Mouse (Mus musculus): ENCODE measurements around the gene Mxd4. TPM values are rescaled to one million over a fixed set of nuclear protein-coding genes. Genes with fewer than 3 reads are reported as not detected.

The Mxd4 gene
- total RNA-seq, 2 experiments from 2014 or later, result 77.6 to 96.5 TPM

- intact Hi-C loops (cut with DNase I), result no loop called here
- no peak for DNase-seq (ENCODE audit: low spot score in 2 of 2)
Measured at GRCm38 (mm10) chr5:34201396-34201795, 13.9 kb upstream of the Mxd4 start.

DNA sequence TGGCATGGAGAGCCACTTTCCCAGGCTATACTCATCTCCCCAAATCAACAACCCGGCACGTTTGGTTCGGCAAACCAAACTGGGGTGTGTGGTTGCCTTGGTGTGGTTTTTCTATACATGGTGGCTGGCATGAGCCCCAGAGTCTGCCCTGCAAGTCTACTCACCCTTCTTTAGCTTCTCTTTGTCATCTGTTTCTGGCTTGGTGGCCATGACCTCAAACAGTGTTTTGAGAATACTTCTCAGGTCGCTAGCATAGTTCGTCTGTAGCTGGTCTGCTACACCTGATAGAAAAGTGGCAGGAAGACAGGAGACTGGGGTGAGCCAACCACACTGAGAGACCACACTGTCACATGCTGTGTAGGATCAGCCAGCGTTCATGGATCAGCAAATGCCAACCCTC lies 11.1 kb upstream of the Mxd4 start:
- DNase-seq (ENCODE audit: low spot score in 2 of 2), result no peak

GRCm38 (mm10) chr5:34197243-34197642 lies 9.7 kb upstream of the Mxd4 start:
- peak; percentile 67 to 97 for DNase-seq (ENCODE audit: low spot score in 2 of 2)
- intact Hi-C loops (cut with DNase I), result loop anchor here (1.0 to 2.0 kb wide), 2 partner anchors 46 to 79 kb away; no protein-coding TSS in a partner anchor

More for the DNA sequence above, 11.1 kb upstream of the Mxd4 start:
- intact Hi-C loops (cut with DNase I), result no loop called here

GRCm38 (mm10) chr5:34196423-34196822 lies 8.9 kb upstream of the Mxd4 start:
- DNase-seq (ENCODE audit: low spot score in 2 of 2), result no peak
- intact Hi-C loops (cut with DNase I), result loop anchor here (2.0 kb wide), 1 partner anchor 46 kb away; no protein-coding TSS in a partner anchor

DNA sequence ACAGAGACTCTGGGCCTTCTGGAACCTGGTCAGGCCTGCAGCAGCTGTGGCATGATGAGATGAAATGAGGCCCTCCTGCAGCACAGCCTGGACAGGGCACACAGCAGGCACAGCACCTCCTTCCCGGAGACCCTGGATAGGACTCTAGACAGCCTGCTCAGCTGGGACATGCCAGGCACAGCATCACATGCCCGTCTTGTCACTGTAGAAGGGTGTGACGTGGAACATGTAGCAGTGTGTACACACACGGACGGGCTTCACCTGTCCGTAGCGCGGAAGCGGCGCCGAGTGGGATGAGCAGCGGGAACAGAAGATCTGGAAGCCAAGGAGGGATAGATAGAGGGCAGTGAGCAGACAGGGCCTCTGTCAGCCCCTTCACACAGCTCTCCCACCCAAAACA lies 8.3 kb upstream of the Mxd4 start:
- intact Hi-C loops (cut with DNase I), result loop anchor here (2.0 kb wide), 1 partner anchor 47 kb away; no protein-coding TSS in a partner anchor
- DNase-seq (ENCODE audit: low spot score in 2 of 2), result no peak

DNA sequence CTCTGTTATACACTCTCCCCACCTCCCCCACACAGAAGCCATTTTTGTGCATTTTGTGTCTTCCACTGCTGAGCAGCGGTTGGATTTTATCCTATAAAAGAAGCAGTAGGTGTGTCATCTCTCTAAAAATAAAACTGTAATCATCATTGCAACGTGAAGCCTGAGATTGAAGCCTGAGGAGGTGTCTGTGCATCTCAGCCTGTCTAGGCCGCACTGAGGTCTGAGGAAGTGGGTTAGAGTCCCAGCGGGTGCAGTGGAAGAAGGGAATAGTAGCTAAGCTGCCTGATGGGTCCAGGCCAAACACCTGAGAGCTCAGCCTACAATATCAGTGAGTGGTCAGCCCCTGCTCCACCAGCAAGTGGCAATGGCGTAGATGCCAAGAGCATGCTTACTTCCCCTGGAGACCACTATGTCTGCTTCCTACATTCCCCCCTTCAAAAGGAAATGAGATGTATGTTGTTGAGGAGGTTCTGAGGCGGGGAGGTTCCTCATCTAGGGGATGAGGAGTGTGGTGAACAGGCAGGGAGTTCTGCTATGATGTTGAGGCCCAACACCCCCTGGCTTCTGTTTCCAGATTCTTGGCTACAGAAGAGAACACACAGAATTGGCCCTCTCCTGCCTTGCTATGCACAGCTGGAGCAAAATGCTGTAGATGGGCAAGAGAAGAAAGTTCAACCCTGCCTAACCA lies 7.6 kb upstream of the Mxd4 start:
- peak in 1 of 2 experiments; percentile 90 for DNase-seq (ENCODE audit: low spot score in 2 of 2)
- intact Hi-C loops (cut with DNase I), result no loop called here

DNA sequence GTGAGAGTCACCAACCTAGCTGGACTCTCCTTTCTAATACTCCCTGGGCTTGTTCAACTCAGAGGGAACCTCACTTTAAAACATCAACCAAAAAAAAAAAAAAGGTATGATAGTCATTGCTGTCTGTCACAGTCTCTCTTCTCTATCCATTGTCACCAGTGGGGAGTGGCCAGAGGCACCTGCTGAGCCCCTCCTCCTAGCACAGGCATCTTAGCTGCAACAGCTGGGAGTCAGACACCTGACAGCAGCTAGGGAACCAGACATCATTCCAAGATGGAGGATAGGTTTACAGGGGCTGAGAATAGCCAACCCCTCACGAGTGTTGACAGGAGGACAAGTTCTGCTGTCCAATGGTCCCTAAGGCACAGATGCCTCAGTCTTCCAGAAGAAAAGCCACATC lies 6.9 kb upstream of the Mxd4 start:
- intact Hi-C loops (cut with DNase I), result no loop called here
- DNase-seq (ENCODE audit: low spot score in 2 of 2), result no peak

DNA sequence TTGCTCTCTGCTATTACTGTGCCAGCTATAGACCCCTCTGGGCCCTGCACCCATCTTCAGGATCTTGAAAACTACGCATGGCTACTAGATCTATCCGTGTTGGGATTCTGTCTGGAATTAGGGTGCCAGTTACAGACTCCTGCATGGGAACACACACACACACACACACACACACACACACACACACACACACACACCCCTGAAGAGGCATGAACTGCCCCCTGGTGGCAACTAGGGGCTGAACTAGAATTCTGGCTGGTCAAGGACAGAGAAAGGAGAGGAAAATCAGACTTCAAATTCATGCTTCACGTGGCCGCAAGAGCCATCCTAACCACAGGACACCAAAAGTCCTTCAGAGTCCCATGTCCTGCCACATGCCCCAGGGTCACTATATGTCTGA lies 4.3 kb upstream of the Mxd4 start:
- no peak for DNase-seq (ENCODE audit: low spot score in 2 of 2)
- intact Hi-C loops (cut with DNase I), result no loop called here

DNA sequence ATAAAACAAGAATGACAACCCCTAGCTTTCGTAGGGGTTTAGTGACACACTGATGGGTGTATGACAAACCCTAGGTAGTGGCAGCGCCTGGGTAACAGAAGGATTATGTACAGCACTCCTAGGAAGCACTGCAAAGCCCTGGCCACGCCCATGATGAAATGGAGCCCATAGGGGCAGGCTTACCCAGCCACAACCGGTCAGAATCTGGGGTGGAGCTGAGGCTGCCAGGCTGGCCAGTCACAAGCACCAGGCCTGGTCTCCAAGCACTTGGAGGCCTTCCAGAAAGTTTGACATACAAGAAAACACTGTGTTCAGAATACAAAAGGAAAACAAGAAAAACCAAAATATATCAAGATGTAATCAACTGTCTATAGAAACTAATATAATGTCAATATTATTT lies 3.5 kb upstream of the Mxd4 start:
- intact Hi-C loops (cut with DNase I), result no loop called here
- no peak for DNase-seq (ENCODE audit: low spot score in 2 of 2)

DNA sequence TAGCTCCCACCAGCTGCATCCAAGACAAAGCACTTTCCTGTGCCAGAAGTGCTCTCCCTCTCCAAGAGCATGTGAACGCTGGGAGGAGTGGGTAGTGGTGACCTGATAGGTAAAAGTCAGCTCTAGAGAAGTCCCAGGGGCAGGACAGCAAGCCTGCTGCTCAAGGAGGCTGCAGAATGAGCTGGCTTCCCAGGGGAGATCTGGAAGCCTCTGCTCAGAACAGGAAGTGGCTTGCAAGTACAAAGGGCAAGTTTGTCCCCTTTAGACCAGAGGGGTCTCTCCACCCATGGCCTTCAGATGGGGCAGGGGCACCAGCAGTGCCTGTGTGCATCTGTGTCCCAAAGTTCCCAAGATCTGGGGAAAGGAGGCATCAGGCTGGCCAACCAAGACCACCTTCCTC lies 2.0 kb upstream of the Mxd4 start:
- intact Hi-C loops (cut with DNase I), result no loop called here
- no peak for DNase-seq (ENCODE audit: low spot score in 2 of 2)

GRCm38 (mm10) chr5:34188856-34189255 lies 1.3 kb upstream of the Mxd4 start:
- DNase-seq (ENCODE audit: low spot score in 2 of 2), result peak in 1 of 2 experiments; percentile 44
- intact Hi-C loops (cut with DNase I), result no loop called here

DNA sequence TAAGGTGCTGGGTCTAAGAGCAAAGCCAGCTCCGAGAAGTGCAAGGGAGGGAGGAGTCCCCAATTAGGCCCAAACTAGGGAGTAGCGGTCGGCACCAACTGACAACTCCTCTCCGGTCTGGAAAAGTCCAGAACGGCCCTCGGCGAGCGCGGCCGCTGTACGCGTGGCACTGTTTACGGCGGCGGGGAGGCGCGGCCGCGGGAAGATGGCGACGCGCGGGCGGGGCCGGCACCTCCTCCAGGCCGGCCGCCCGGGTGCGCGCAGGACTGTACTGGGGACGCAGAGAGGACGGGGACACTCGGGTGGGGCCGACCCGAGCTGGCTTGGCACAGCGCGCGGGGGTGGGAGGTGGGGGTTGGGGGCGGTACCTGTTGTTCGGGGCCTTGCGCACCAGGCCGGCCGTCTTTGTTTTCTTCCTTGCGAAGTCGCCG lies 544 bp downstream of the Mxd4 start:
- peak; percentile 48 to 50 for DNase-seq (ENCODE audit: low spot score in 2 of 2)
- intact Hi-C loops (cut with DNase I), result loop anchor here (2.0 kb wide), 2 partner anchors 18 to 190 kb away; partner anchors contain the start of genes Haus3 and Poln

GRCm38 (mm10) chr5:34186391-34186790 lies 1.1 kb downstream of the Mxd4 start:
- intact Hi-C loops (cut with DNase I), result loop anchor here (2.0 kb wide), 2 partner anchors 18 to 190 kb away; partner anchors contain the start of genes Haus3 and Poln
- no peak for DNase-seq (ENCODE audit: low spot score in 2 of 2)

DNA sequence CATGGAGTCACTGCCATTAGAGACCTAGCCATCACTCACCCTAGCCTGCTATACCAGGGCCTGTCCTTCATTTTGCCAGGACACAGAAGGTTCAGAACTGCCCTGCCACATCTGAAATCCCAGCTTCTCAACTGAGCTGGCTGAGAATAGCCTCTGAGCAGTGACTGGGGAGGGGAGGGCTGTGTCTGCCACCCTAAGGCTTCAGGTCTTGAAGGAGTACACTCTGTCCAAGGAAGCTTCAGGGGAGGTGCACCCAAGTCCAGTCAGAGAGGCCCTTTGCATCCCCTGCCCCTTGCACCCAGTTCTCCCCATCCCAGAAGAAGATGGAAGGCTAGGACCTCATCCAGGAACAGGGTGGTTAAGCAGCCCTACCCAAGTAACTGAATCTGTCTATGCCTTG lies 1.7 kb downstream of the Mxd4 start:
- intact Hi-C loops (cut with DNase I), result loop anchor here (2.0 kb wide), 2 partner anchors 17 to 189 kb away; partner anchors contain the start of genes Haus3 and Poln
- DNase-seq (ENCODE audit: low spot score in 2 of 2), result no peak

DNA sequence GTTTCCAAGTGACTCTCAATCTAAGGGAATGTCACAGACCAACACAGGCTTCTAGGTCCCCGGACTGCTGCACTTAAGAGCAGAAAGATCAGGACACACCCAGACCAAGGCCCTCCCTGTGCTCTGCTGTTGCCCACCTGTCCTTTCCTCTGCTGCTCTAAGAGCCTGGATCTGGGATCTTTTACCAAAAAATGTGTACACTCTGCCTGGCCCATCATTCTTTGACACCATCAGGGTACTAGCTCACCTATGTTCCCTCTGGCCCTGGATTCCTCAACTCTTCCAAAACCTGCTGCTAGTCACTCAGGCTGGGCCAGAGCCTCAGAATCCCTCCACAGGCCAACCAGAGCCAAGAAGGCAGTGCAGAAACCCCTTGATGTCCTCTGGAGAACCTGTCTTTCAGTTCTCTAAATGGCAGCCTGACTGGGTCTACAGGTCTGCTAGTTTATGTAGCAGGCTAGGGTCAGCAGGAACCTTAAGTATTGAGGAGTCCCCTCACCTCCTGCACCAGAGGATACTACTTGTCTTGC lies 2.4 kb downstream of the Mxd4 start:
- intact Hi-C loops (cut with DNase I), result no loop called here
- DNase-seq (ENCODE audit: low spot score in 2 of 2), result no peak

DNA sequence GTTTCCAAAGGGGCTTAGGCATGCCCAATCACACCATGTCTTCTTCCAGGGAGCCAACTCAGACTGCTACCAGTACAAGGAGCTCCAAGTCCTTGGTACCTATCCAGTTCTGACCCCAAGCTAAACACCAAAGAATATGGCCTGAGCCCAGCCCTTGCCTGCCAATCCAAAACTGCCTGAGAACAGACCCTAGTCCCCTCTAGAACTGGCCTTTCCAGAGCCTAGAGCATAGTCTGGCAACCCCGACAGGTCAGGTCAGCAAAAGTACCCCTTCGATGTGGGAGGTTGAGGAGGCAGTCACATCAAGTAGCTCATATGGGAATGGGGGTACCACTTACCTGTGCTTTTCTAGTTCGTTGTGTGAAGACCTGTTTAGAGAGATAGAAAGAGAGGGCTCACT lies 3.5 kb downstream of the Mxd4 start:
- intact Hi-C loops (cut with DNase I), result no loop called here
- no peak for DNase-seq (ENCODE audit: low spot score in 2 of 2)

DNA sequence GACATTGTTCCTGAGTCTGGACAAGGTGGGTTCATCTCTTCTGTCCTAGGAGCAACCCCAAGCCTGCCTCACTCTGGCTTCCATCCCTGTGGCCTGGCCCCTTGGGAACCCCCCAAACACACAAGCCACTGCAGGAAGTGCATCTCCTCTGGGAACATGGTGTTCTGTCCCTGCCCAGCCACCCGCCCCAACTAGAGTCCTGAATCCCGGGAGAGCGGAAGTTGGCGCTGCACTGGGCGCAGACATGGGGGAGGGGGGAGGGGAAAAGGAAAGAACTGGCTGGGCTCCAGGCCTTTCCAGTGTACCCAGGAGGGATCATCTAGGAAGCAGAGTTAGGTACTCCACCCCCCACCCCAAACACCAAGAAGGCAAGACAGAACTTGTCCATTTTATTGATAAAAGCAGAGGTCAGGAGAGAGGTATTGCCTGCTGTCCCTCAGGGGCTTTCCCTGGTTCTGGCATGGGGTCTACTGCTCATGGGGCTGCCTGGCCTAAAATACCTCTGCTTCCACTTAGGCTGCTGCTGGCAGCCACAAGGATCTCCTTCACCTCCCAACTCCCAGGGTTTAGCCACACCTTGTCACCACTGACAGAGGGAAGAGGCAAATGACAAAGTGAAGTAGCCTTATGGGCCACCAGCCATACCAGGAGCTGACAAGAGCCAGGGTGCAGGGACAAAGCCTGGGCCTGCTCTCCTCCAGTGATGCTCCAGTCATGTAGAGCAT lies 4.2 kb downstream of the Mxd4 start:
- no peak for DNase-seq (ENCODE audit: low spot score in 2 of 2)
- intact Hi-C loops (cut with DNase I), result no loop called here

DNA sequence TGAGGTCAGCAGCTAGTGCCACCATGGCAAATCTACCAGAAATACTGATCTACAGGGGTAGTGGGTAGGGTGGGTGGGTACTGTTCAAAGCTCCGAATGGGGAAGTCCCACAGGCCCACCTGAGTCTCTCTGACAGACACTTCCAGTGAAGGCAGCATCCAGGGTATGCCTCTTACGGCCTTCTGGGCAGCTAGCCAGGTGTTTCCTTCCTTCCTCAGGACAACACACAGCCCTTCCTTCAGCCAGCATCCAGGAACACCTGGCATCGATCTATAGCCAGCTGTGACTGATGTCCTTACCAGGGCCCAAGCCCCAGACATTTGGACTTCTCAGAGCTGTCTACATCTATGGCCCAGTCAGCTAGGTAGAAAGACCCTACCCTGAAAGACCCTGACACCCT lies 5.0 kb downstream of the Mxd4 start:
- intact Hi-C loops (cut with DNase I), result no loop called here
- DNase-seq (ENCODE audit: low spot score in 2 of 2), result no peak

DNA sequence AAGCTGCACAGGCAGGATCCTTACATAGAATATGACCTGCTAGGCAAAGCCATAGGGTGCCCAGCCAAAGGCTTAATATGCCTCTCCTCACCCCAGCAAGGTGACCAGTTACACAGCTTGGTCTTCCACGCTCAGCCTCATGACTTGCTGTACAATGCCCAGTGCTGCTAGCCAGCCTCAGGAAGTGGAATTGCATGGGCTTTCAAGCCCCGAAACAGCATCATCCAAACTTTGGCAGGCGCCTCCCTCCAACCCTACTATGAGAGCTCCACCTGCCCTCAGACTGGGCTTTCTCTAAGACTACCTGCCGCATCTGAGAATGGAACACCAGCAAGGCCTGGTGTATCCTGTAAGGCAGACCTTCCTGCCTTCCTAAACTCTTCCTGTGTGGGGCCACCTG lies 9.7 kb downstream of the Mxd4 start:
- DNase-seq (ENCODE audit: low spot score in 2 of 2), result no peak
- intact Hi-C loops (cut with DNase I), result no loop called here

GRCm38 (mm10) chr5:34177091-34177490 lies 10.4 kb downstream of the Mxd4 start:
- intact Hi-C loops (cut with DNase I), result no loop called here
- no peak for DNase-seq (ENCODE audit: low spot score in 2 of 2)

DNA sequence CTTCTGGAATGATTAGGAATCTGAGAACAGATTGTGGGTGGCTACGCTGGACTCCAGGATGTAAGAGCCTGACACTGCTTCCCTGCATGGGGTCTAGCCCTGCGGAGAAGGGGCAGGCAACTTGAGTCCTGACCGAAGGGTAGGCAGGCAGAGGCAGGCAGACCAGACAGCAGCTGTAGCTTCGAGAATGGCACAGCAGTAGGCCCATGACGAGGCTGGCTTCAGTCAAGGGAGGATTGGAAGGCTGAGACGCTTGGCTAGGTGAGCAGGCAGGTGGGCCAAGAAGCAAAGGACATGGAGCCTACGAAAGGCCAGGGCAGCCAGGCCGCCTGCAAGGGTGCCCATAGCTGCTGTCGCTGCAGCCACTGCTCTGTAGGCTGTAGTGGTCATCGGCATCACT lies 10.8 kb downstream of the Mxd4 start:
- no peak for DNase-seq (ENCODE audit: low spot score in 2 of 2)
- intact Hi-C loops (cut with DNase I), result no loop called here
